Mouse (Mus musculus): ENCODE results near the gene Csnk2a2.

- no peak for TF ChIP-seq CTCF (IDR thresholded peaks at IDR 0.05; ENCODE audit: control insufficient read depth, insufficient read depth, low read length)
- TF ChIP-seq POLR2A (IDR thresholded peaks at IDR 0.05; ENCODE audit: borderline replicate concordance, control insufficient read depth, low read depth, low read length): no peak
Measured at GRCm38 (mm10) chr8:95440168-95440709, 49.6 kb downstream of the Csnk2a2 start.
